Mouse (Mus musculus) brain, embryonic 14.5 days (tissue): ENCODE measurements around the gene Gdi2. TPM values are rescaled to one million over a fixed set of nuclear protein-coding genes. Genes with fewer than 3 reads are reported as not detected.
A peak's percentile ranks its signal among the peaks of the same experiment; 100 is the strongest.
"Not testable (repeated sequence)": the region's sequence is repeated elsewhere in the genome, so short reads cannot be mapped to it uniquely, and the experiment has no call there.

Source experiments
- DNase-seq: peaks from one replicate; pipeline ENCODE4 v3.0.0-alpha.2; 2011; ENCODE audit warnings: low read depth
- CTCF ChIP-seq: fragments of 200-500 bp; IDR thresholded peaks from 2 replicates; pipeline ENCODE4 v1.5.1; 2012; ENCODE audit warnings: inconsistent platforms, mild to moderate bottlenecking, moderate library complexity, borderline replicate concordance; ENCODE audit not compliant: insufficient read depth, insufficient read length; ENCODE audit errors: extremely low read depth
- POLR2A ChIP-seq: fragments of 200-500 bp; IDR thresholded peaks from 2 replicates; pipeline ENCODE4 v1.6.1; 2012; ENCODE audit warnings: mild to moderate bottlenecking, inconsistent platforms, borderline replicate concordance; ENCODE audit not compliant: poor library complexity, insufficient read depth, insufficient read length, severe bottlenecking; ENCODE audit errors: extremely low read depth
- polyA plus RNA-seq: library from polyadenylated mRNA; depleted of rRNA; stranded (reverse); fragments of >200 nt; gene quantifications from 2 replicates; pipeline ENCODE4 v1.2.3, GENCODE M21; 2012; rRNA removed

The Gdi2 gene
- polyA plus RNA-seq, result 260 and 306 TPM in 2 replicates

DNA sequence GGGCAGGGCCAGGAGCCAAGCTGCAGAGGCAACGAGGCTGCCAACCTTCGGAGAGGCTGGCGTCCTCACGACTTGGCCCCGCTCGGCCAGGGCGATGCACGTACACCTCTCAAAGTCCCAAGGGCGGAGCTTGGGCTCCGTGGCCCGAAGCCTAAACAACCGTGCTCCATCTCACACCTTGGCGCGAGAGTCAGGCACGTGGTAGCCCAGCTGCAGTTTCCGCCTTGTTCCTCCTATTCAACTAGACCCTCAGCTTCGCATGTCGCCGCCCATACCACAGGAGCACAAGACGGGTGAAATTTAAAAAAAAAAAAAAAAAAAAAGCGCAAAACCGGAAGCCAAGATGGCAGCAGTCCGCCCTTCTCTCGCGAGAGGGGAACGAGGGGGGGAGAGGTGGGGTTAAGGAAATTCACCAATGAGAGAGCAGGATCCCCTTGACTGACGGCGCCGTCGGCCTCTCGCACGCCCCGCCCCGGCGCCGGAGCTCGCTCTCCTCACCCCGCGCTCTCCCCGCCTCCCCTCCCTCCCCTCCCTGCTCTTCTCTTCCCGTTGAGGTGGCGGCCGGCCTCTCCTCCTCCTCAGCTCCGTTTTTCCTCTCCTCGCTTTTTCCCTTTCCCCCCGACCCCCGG lies at the start of gene Gdi2:
TSS of gene Gdi2 (plus strand) at position 470 of the 629 bp plus-strand sequence.
- DNase-seq, result peak; percentile 99
- TF ChIP-seq CTCF (no peak), POLR2A (peak; percentile 38; the same call in 1 of the 2 replicates)

DNA sequence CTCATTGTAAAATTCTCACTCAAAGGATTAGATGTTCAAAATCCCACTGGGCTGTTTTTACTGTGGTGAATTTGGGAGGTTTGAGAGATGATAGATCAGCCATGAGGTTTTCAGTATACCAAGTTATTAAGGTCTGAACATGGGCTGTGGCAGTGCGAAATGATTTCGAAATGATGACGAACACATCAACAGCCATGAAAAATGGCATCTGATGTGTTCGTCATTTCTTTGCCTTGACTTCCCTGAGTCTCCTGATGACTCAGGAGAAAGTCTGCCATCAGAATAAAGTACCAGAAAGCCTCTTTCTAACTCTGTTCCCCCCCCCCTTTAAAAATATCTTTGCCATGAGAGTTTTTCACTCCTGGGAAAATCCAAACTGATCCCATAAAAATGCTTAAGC lies 42.3 kb upstream of the Gdi2 start:
- no peak for TF ChIP-seq POLR2A
- no peak for TF ChIP-seq CTCF

DNA sequence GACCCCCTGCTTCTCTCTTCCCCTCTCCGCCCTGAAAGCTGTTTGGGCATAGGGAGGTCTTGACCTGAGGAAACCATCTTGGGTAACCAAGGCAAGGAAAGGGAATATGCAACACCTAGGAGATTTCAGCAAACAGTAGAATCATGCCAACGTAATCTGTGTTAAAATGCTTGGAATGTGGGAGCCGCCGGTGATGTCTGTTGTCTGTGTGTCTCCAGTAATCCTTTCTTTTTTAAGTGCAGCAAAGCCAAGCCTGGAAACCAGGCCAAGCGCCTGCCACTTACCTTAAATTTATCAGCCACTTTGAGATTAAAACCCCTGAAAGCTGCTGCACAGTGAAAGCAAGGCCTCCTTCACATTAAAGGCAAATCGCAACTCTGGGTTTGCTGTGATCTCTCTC lies 36.8 kb upstream of the Gdi2 start:
- not testable (repeated sequence) for DNase-seq

More for the DNA sequence above, 42.3 kb upstream of the Gdi2 start:
- no peak for DNase-seq

DNA sequence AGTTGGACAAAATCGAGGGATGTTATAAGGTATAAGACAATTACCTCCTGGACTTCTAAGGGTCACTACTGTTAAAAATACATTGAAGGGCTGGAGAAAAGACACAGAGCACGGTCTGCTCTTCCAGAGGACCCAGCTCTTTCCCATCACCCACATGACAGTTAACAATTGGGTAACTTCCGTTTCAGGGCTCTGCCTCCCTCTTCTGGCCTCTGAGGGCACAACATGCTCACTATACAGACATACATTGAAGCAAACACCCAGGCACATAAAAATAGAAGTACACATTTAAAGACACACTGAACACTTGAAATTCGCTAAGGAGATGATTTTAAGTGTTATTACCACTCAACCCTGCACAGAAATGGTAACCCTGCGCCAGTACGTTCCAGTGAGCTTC lies 22.5 kb upstream of the Gdi2 start:
- TF ChIP-seq CTCF, result peak; percentile 19; the same call in 1 of the 2 replicates
- DNase-seq, result peak; percentile 1

DNA sequence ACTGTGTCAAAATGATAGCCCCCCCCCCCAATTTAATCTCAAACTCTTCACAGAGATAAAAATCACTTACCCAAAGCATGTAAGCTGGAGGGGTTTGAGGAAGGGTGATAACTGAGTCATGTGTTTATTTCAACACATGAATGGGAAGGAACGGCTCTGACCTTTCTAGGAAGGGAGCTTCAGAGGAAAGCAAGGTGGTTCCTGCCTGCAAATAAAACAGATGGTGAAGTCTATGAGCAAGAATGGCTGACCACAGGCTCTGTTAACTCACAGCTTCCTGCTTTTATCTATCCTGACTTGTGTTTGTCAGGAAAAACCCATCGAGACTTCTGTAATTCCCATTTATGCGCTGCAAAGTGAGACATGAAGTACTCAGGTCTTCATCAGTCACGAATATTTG lies 18.5 kb upstream of the Gdi2 start:
- not testable (repeated sequence) for DNase-seq

DNA sequence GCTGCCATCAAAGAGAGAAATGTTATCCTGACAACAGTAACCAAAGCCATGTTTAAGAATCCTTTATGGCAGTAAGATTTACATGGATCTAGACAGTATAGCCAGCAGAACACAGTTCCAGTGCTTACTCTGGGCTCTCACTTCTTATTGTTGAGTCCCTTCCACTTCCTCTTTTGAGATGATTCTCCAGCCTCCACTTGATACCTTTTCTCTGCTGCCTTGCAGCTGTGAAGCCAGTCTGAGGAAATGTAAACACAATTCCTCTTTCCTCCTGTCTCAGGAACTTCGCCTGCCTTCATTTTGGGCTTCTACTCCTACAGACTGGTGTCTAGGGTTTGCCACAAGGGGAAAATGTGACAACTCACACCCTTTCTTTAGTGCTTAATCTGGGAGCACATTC lies 17.9 kb upstream of the Gdi2 start:
- DNase-seq, result not testable (repeated sequence)

DNA sequence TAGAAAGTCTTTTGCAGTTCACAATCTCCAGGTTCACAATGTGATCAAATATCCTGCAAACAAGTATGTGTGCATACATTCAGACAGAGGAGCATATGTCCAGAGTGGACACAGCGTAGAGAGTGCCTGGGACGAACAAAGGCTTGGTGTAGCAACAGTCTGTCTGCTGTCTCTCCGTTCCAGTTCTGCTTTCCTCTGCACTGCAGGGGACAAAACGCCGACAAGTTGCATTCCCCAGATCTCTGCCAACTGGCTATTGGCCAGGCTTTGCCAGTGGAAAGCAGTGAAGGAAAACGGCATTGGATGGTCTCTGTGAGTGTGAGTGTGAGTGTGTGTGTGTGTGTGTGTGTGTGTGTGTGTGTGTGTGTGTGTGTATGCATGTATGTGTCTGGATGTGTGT lies 14.4 kb upstream of the Gdi2 start:
- TF ChIP-seq CTCF (no peak), POLR2A (no peak)
- DNase-seq, result peak; percentile 71

DNA sequence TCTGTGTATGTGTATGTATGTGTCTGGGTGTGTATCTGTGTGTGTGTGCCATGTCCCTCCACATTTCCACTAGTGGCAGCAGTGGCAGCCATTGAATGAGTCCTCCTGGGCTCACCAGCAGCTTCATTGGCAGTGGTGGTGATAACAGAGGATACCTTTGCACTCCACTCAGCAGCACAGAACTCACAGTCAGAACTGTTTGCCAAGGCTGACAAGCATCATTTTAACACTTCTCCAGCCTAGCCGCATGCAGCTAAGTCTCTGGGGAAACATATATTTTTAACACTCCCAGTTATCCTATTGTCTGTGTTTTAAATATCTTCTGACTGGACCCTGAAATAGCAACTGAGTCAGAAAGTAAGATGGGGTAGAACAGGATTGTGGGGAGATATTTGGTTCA lies 13.9 kb upstream of the Gdi2 start:
- TF ChIP-seq POLR2A (no peak), CTCF (no peak)
- DNase-seq, result no peak

DNA sequence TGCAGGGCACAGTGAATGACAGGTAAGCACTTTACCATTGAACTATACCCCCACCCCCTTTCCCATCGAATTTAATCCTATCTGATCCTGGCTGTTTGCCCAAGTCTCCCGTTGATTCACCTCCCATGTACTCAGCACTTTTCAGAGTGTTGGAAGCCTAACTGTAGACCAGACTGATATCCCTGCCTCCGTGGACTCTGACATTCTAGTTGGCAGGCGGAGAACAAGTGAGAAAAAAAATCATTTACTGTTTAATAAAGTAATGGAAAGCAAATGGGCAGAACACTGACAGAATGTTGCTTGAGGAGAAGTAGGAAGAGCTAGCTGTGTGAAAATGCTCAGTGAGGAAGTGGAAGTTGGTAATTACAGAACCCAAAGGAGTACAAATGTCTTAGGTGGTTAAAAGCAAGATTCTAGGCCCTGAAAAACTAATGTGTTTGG lies 12.2 kb upstream of the Gdi2 start:
- DNase-seq, result peak; percentile 22
- no peak for TF ChIP-seq CTCF
- TF ChIP-seq POLR2A, result no peak

DNA sequence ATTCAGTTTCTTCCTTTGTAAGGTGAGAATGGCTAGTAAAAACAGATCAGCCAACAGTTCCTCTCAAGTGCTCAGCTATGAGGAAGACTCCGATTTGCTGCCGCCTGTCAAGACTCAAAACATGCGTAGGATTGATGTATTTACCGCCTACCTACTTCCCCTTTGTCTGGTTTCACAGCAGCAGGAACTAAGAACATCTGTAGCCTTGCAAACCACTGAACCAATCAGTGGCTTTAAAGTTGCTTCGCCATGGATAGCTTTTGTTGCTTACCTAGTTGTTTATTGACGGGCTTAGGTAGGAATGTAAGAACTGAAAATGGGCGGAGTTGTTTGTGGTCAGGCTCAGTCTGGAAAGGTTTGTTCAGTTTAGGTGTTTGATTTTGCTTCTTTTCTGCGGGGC lies 11.5 kb upstream of the Gdi2 start:
- DNase-seq, result no peak
- TF ChIP-seq POLR2A (no peak), CTCF (no peak)

DNA sequence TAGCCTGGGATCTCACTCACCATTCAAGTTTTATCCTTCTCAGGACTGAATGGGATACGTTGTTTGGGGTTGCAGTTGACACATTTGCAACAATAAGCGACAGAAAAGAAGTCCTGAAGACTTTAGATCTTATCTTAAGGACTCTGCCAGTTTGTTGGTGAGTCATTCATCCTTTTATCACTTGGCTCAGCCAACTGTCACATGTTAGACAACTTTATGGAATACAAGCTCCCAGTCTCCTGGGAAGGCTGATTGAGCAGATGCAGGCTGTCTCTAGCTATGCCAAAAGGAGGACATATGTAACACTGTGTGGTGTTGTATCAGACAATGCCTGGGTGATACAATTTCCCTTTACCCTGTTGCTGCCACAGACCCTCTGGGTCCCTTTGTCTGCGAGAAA lies 7.4 kb upstream of the Gdi2 start:
- DNase-seq, result no peak
- TF ChIP-seq POLR2A, result no peak

DNA sequence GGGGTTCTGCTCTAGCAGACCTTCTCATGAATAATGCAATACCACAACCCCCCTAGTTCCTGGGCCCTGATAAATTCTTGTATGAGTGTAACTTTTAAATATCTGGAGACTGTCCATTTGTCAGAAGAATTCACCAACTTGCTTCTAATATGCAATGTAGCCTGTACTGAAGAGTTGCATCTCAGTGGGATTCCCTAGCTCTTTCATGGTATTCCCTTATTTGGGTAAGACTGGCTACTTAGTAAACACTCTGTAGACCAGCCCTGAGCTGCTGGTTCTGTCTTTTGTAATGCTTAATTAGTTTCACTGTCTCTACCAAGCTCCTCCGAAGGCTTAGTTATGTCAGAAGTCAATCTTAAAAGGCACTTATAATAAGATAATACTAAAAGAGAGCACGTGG lies 6.7 kb upstream of the Gdi2 start:
- not testable (repeated sequence) for DNase-seq

DNA sequence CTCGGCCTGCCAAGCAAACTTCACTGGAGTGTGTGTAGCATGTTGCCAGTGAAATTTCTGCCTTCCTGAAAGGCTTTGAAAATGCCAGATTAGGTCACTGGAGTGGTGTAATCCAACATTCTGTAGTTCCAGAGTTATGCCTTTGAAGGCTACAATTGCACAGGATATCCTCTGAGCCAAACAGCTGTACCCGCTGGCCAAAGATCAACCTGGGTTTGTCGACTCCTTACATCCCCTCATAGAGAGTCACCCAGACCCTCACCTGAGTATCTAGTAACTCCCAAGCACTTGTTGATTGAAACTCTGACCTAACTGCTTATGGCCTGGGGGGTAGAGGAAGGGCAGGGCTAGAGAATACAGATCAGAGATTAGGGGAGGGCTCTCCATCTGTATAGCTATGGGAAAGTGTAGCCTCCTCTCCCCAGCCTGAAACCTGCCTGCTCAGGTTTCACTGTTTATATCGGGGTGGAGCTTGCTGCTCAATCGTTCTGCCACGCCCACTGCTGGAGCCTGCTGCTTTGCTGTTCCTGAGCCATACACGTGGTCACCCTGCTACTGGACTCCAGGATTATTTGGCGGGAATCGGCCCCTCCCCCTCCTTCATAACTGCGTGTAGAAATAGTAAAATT lies 6.1 kb upstream of the Gdi2 start:
- TF ChIP-seq POLR2A, result no peak
- no peak for DNase-seq
